Mouse (Mus musculus) thymus, postnatal 36 days (tissue): Measurements from ENCODE around the gene Rap1gap.
A peak's percentile ranks its signal among the peaks of the same experiment; 100 is the strongest.

ENCODE experiments used
- DNase-seq, 2 experiments: peaks; one replicate each; pipeline ENCODE4 v3.0.0; 2022; ENCODE audit warnings: mixed read lengths in 2 of 2

Gene Rap1gap

DNA sequence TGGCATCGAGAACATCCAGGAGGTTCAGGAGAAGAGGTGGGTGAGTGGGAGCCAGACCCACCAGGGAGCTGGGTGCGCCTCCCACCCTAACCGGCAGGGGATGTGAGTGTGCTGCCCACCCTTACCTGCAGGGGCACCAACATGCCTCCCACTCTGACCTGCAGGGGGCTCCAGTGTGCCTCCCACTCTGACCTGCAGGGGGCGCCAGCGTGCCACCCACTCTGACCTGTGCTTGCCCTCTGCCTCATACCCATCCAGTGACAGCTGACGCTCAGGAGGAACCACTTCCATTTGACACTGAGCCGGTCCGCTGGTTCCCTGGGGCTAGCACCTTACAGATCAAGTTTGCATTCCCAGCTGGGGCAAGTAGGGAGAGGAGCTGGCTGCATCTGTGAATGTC is 60.2 kb downstream of the Rap1gap start:
- DNase-seq, result peak; percentile 65 to 67

DNA sequence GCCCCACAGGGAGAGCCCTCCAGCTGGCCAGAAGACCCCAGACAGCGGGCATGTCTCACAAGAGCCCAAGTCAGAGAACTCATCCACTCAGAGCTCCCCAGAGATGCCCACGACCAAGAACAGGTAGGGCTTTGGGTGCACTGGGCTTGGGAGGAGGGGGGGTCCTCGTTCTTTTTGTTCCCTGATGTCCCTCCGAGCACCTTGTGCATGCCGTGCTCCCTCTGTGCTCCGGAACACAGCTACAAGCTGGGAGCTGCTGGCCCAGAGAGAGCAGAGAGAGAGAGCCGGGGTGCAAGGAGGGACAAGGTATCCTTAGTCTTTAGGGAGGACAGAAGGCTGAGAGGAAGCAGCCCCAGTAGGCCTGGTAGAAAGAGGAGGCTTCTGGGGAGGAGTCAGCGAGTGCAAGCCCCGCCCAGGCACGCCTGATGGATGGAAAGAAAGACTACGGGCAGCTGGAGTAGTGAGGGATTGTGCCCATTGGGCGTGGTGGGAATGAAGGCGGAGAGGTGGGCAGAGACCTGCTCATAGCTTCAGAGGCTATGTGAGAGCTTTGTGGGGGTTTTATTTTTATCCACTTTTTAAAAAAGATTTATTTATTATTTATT is 61.1 kb downstream of the Rap1gap start:
- no peak for DNase-seq

DNA sequence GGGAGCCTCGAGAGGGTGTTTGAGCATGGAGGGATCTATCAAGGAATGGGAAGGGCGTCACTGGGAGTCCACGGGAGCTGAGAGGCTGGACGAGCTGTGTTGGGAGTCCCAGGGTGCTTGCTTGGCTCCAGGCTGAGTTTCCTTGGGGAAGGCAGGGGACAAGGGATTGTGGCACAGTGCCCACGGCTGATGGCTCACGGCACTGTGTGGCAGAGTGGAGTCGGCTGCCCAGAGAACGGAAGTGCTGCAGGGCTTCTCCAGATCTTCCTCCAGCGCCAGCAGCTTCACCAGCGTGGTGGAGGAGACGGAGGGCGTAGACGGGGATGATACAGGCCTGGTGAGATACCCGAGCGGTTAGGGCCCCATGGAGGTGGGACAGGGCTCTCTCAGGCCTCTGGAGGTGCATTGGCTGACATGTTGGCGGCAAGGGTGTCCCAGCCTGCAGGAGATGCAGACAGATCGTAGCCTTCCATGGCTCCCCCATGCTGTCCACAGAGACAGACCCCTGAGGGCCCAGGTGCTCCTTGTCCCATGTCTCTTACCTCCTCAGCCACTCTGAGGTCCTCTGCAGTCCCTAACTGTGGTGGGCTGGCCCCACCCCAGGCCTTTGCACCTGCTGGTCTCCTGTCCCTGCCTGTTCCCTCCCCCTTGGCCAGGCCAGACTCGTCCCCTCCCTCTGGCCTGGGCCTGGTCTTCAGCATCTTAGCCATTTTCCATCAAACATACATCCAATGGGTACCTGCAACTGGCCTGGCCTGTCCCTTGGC is 62.4 kb downstream of the Rap1gap start:
- no peak for DNase-seq

DNA sequence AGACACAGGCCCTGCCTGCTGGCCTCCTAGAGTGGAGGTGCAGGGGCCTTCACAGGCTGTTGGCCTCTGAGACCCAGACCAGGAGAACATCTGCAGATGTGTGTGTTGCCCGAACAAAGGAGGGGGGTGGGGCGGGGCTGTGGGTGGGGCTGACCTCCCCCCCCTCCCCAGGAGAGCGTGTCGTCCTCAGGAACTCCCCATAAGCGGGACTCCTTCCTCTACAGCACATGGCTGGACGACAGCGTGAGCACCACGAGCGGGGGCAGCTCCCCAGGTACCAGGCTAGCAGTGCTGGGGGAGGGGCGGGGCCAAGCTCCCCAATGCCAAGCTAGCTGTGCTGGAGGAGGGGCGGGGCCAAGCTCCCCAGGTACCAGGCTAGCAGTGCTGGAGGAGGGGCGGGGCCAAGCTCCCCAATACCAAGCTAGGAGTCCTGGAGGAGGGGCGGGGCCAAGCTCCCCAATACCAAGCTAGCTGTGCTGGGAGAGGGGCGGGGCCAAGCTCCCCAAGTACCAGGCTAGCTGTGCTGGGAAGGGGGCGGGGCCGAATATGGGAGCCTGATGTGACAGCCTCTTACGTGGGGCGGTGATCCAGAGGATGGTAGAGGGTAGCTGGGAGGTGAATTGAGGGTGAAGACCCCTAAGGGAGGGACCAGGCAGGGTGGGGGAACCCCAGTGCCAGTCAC is 63.1 kb downstream of the Rap1gap start:
- DNase-seq, result peak in 1 of 2 experiments; percentile 45

DNA sequence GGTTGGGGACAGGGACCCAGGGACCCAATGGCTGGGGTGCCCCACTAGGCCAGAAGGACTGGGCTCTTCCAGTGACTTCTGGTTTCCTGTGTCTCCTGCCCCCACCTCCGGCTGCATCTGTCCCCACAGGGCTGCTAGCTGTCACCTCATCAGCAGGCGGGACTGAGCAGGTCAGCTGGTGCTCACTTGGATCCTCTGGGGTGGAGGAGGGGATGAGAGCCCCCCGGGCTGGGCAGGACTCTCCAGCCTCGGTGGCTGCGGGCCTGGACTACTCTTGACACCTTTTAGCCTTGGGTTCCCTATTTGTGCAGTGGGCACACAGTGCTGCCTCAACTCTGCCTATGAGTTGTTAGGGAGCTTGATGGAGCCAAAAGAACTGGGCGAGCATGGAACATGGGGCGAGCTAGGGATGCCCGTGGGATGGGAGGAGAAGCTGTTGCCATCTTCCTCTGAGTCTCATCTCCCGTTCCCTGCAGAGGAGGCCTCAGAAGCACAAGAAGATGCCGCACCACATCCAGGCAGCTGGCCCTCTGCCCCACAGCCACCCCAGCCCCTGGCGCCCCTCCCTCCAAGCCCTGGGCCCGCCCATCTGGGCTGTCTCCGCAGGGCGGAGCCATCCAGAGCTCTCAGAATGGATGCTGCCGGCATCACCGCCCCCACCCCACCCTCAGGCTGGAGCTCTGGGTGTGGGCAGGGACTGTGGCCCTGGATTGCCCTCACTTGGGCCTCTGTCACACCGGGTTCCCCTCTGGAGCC is 64.1 kb downstream of the Rap1gap start:
- no peak for DNase-seq

DNA sequence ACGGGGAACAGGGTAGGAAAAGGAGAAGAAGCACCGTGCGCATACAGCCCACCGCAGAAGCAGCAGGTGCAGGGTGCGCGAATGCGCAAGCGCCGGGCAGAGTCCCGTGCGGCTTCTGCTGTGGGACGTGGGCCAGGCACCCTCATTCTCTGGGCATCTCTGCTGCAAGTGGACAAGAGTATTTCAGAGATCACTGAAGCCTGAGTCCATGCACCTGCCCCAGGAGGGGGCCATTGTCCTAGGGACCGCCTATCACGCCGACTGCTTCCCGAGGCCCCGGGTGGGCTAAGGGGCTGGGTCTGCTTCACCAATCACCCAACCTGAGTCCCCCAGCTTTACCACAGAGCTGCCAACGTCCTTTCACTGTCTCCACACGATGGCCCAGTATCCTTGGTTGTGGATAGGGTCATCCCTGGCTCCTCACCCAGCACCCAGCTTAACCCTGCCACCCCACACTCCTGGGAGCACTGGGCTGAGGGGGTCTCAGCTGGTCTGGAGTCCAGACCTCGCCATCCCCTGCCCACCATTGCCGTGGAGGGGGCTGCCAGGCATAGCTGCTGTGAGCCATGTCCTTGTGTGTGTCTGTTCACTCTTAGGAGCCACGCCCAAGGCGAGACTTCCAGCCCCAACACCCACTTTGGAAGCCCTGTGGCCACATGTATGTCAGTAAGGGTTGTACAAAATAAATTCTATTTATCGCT is 64.8 kb downstream of the Rap1gap start:
- no peak for DNase-seq

DNA sequence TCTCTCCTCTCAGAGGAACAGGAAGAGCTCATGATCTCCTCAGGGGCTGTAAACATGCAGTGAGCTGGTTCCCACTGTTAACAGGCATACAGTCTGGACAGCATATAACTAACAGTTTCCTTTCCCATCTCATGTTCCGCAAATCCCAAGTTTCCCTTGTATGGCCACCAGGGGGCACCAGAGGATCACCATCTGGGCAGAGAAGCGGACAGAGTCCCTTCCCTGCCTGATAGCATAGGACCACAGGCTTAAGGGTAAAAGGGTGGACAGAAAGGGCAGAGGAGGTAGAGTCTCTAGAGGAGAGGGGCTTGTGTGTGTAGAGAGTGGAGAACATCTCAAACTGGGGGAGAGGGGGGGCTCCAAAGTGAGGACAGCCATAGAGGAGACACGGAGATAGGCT is 65.6 kb downstream of the Rap1gap start:
- peak; percentile 65 to 70 for DNase-seq

DNA sequence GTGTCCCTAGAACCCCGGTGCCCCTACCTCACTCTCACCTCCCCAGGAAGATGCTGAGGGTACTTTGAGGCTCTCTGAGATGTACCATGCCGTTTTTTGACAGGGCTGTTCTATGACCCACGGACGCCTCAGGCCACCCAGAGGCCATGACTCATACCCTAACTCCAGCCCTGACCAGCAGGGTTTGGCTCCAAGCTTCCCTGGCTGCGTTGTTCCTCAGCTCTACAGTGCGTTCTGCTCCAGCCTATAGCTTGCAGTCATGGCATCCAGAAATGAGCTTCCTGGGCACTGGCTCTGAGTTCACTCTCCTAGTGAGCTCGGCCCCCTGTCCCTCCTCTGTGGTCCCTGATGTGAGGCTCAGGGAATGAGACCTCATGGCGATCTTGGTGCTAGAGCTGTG is 66.2 kb downstream of the Rap1gap start:
- DNase-seq, result no peak

DNA sequence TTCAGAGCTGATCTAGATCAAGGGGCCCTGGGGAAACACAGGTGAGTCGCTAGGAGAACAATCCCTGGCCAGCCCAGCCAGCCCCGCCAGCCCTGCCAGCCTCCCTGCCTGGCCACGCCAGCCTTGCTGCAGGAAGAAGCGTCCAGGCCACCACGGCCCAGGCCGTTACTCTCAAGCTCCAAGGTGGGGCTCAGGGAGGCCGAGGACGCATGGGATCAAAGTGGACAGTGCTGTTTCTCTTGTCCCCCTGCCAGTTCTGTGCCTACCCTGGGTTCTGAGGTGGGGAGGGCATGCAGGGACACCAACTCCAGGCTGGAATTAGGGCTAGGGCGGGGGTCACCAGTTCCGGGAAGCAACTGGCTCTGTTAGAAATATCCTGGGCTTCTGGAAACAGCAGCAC is 67.4 kb downstream of the Rap1gap start:
- no peak for DNase-seq

DNA sequence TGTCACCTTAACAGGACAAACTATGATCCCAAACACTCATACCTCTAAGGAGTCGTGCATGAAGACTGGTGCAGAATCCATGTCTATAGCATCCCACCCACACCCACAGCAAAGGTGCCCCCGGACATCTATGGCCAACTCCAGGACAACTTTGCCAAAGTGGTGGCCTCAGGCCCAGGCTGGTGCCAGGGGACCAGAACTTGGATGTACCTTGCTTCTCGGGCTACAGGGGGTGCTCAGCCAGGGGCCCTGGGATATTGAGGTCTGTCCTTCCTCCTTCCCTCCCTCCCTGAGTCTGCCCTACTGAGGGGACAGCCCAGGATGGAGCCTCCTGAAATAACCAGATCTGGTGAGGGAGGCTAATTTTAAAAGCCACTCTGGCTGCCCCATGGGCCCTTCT is 67.8 kb downstream of the Rap1gap start:
- DNase-seq, result no peak

DNA sequence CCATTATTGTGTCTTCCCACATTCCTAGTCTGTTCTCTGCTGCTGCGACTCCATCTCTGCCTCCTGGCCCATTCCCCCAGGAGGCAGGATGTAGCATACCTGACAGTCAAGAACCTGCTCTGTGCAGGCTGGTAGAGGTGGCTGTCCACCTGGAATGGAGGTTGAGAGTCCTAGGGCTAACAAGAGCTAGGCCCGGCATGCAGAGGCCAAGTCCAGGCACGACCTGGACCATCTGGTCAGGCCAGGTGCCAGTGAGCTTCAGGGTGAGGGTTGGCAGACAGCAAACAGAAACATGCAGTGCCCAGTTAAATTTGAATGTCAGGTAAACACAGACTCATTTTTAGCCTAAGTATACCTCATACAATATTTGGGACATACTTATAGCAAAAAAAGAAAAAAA is 68.4 kb downstream of the Rap1gap start:
- DNase-seq, result no peak

DNA sequence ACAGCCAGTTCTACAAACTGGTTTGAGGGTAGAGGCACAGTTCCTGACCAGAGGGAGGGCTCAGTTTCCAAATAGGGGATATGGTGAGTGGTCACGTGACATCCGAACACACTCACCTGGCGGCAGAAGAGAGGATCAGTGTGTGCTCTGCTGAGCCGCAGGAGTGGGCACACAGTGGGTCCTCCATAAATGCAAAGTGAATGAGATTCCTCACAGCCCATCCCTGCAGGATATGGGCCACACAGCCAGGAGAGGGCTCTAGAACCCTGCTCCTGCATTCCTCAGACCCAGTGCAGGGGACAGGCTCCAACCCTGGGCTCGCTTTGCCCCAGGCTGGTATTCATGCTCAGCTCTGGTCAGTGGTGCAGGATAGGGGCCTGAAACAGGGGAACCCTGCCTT is 68.9 kb downstream of the Rap1gap start:
- no peak for DNase-seq

DNA sequence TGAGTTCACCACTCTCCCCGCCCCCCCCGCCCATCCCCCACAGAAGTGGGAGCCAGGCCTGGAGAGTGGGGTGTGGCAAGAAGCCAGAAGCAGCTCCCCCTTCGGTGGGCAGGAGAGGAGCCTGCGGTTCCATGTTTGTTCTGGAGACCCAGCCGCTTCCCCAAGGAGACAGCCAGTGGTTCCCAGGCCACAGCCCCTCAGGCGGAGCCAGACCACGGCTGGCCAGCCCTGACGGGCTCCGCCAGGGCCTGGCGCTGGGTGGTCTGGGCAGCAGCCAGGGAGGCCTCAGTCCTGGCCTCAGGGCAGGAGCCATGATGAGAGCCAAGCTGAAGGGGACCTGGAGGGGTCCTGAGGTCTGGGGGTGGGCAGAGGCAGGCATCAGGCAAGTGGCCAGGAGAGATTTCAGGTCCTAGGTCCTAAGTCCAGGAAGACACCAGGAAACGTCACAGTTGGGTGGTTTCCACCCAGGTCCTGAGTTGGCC is 71.7 kb downstream of the Rap1gap start:
- no peak for DNase-seq

DNA sequence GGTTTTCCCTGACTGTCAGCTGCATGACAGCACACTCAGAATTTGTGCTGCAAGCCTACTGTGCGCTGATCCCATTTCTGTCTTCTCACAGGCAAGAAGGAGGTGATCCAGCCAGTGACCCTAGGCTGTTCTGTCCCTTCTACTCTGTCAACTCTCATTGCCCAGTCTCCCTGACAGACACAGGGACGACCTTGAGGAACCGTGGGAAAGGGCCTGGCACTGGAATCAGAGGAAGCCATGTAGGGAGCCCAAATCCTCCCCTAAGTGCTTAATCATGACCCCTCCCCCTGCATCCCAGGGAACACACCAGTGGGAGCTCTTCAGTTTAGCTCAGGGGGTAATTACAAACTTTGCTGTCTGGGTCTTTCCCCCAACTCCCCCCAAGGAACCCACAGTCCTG is 73.2 kb downstream of the Rap1gap start:
- no peak for DNase-seq

DNA sequence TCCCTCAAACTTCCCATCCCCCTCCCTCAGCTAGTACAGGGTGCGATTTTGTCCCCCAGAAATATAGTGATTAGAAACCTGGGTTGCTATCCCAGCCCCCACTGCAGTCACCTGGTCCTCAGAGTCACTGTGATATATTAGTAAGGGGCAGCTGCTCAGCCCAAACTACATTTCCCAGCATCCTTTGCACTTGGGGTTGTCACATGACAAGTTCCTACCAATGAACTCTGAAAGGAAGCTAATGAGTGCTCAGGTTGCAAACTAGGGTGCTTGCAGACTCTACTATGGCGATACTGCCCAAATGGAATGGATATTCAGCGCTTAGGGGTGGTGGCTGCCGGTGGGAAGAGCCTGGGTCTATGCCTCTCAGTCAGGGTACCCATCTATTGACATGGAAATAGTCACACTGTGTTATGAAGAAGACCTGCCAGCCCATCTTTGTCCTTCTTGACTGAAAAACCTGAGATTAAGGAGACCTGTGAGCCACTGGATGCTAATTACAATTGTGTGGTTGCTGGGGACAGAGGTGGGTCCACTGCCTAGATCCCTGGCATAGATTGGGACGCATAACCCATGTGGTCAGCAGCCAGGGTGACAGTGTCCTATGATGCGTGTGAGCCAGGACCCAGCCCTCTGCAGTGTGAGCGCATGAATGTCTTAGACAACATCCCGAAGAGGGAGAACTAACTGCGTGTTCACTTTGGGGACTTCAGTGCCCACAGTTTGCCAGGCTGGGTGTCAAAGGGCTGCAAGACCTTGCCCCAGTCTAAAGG is 74.8 kb downstream of the Rap1gap start:
- DNase-seq, result no peak

DNA sequence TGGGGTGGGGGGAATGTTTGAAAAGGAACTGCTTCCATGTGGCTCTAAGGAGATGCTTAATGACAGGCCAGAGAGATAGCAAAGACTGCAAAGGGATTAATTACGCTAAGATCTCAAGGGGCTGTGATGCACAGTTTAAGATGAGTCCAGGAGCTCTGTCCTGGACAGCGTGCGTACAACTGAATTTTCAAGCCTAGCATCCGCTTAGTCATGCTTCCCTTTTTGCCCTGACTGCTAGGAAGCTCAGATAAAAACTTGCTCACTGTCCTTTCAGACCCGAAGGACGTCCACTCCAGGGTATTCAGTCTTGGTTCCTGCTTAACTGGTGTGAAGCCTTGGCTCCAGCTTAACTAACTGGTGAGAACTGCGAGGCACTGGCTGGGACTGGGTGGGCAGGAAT is 75.8 kb downstream of the Rap1gap start:
- no peak for DNase-seq

DNA sequence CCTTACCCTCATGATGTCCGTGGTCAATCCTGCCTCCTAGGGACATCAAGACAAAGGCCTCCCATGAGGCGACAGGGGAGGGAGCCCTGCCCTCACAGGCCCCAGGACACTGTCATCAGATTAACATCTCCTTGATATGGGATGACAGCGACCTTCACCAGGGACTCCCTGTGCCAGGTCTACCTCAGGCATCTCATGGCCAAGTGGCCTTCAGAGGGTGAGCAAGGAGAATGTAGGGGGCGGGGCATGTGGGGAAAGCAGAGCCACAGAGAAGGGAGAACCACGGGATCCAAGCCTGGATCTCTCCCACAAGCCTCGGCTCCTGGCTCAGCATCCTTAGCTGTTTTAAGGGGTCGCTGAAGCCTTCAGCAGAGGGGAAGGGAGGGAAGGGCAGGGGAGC is 79.3 kb downstream of the Rap1gap start:
- no peak for DNase-seq

DNA sequence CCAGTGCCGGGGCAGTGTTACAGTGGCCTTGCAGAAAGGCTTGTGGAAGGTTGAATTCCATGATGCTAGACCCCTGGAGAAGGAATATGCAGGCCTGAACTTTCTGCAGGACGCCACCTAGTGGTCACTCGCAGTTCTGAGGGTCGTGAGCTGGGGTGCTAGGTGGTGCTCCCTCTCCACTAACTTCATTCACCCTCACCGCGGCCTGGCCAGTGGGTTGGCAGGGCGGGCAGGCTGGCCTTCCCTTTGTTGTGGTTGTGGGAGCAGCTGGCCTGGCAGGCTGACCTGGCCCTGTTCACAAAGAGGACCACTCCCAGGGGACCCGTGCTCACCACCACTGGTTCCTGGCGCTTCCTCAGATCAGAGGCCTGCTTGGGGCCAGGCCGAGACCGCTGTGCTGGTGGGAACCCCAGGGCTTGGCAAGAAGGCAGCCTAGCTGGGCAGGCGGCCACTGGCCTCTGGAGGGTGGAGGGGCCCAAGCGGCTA is 80.0 kb downstream of the Rap1gap start:
- no peak for DNase-seq

DNA sequence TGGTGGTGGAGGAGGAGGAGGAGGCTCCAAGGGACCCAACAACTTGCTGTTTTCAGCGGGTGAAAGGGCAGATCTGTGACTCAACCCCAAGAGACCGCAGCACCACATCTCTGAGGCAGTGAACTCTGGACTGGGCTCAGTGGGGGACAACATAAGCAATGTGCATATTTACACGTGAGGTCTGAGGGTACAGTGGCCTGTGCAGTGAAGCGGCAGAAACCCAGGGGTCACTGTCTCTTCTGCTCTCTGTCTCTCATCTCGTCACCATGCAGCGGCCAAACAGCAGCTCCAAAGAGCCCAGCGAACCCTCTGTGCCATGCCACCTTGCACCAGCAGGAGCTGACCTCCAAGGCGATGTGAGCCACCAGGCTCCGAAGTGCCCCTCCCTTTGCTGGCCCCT is 82.6 kb downstream of the Rap1gap start:
- no peak for DNase-seq

DNA sequence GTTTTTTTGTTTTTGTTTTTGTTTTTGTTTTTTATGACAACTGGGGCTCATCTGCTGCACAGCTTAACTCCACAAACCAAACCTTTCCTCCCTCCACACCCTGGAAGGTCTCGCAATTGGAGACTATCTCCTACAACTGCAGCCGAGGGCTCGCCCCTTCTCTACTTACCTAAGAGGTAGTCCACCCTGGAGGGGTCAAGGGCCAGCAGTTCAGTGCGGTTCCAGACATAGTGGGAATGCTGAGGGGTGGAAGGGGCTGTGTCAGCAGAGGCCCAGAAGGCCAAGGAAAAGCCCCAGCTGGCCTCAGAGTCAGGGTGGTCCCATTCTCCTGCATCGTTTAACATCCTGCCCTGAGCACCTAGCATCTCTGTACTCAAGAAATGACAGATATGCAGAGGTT is 83.1 kb downstream of the Rap1gap start:
- no peak for DNase-seq

DNA sequence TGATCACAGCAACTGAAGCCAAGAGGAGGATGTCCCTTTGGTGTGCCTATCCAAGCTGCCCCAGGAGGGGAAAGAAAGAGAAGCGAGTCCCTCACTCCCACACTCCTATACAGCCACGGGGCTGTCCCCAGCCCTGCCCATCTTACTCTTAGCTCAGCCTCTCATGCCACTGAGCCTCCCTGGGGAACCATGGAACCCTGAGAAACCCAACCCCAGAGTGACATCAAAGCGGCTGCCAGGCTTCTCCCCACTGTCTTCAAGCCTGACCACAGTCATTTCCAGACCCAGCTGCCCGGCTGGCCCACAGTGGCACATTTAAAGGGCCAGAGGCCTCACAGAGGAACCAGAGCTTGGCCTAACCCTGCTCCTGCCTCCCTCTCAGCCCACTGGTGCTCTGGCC is 84.2 kb downstream of the Rap1gap start:
- DNase-seq, result no peak

DNA sequence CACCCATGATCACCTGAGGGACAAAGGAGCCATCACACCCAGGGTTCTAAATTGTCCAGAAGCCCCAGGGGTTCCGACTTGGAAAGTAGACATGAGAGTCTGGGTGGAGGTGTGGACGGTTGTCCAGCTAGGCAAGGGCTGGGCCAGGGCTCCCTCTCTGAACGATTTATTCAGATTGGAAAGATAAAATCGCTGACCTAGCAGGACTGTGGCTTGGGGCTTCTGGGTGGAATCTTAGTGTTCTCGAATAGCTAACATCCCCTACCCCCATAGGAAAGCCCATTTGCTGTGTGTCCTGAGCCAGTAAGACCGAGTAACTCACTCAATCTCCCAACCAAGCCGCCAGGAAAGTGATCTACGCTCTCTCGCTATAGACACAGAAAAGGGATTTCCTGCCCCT is 85.2 kb downstream of the Rap1gap start:
- DNase-seq, result no peak
